Mouse (Mus musculus) embryonic facial prominence, embryonic 10.5 days (tissue): ENCODE measurements around the gene Cdh11. TPM values are rescaled to one million over a fixed set of nuclear protein-coding genes. Genes with fewer than 3 reads are reported as not detected.

Experiments
- DNase-seq: peaks from one replicate; pipeline ENCODE4 v3.0.0-alpha.2; 2017; ENCODE audit warnings: low spot score
- H3K27ac ChIP-seq: fragments of 300-500 bp; sonication (generic); replicated peaks from 2 replicates; pipeline ENCODE4 v1.5.1; 2016; ENCODE audit warnings: mild to moderate bottlenecking
- H3K27me3 ChIP-seq: fragments of 300-500 bp; sonication (generic); replicated peaks from 2 replicates; pipeline ENCODE4 v1.6.1; 2016; ENCODE audit warnings: low read depth, mild to moderate bottlenecking; ENCODE audit not compliant: poor library complexity, severe bottlenecking
- H3K36me3 ChIP-seq: fragments of 300-500 bp; sonication (generic); replicated peaks from 2 replicates; pipeline ENCODE4 v1.6.1; 2016; ENCODE audit warnings: mild to moderate bottlenecking, moderate library complexity
- H3K4me1 ChIP-seq: fragments of 300-500 bp; sonication (generic); 2 replicates; pipeline ENCODE4 v1.6.1; 2016
- H3K4me3 ChIP-seq: fragments of 300-500 bp; sonication (generic); 2 replicates; pipeline ENCODE4 v1.5.1; 2016; ENCODE audit warnings: mild to moderate bottlenecking, moderate library complexity
- H3K9me3 ChIP-seq: fragments of 300-500 bp; sonication (generic); 2 replicates; pipeline ENCODE4 v1.6.1; 2016; ENCODE audit warnings: mild to moderate bottlenecking
- whole genome bisulfite sequencing: fragments of 180-500 bp; shearing (Covaris S2); methylation state at CpG from one replicate; pipeline ENCODE4 v1.1.7; 2016; 5-methylcytosine and 5-hydroxymethylcytosine counted together
- polyA plus RNA-seq: library from polyadenylated mRNA; unstranded; fragments of >200 nt; fragmentation: Nextera tagmentation; extraction: Ambion mirVana; gene quantifications from 2 replicates; pipeline ENCODE4 v1.2.1, GENCODE M21; 2016

The Cdh11 gene
- 82.9 and 103 TPM in 2 replicates for polyA plus RNA-seq

DNA sequence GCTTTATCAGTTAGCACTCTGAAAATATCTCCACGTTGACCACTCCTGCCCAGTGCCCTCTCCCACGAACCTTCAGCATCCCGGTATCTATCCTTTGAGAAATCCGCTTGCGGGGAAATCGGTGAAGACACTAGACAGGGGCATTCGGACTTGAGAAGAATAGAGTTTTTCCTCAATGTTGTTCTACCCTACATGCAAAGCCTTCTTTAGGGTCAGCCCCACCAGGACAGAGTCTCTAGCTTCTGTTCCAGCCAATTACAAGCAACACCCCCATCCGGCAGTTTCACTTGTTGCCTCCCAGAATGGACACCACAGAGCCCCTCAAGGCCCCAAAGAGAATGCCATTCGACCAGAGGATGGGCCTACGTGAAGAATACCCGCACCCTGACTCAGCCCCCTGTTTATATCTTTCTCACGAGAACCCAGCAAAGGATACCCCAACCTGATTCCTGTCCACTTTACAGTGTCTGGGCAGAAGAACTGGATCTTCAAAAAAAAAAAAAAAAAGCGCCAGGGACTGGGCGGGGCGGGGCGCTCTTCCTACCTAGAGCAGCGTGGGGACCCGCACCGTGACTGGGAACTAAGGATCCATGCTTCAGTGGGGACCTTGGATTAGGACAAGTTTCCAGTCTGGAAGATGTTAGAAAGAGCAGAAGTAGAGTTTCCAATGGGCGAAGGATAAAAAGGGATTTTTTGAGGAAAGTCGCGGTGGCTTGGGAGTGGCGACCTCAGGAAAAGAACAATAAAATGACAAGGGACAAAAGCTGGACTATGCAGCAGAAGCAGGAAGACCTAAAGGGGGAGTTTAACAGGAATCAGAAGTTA lies at the start of gene Cdh11:
TSS of gene Cdh11 (minus strand) at position 51 of the 825 bp plus-strand sequence.
- Histone ChIP-seq H3K27me3 (peaks cover 29% of the 10 kb centered on the region), H3K4me1 (peaks cover 30% of the 10 kb centered on the region), H3K36me3 (no peaks in the 10 kb centered on the region), H3K9me3 (no peaks in the 10 kb centered on the region), H3K4me3 (peak within 1 kb of the TSS; percentile 81), H3K27ac (peak within 1 kb of the TSS; percentile 99)
- WGBS = under 1% methylated on average over 23 of the region's 23 CpGs
- peak; percentile 56 for DNase-seq

- H3K27me3 ChIP-seq = no peaks in the 10 kb centered on the region
- H3K9me3 ChIP-seq = no peaks in the 10 kb centered on the region
- DNase-seq = no peak
- H3K4me3 ChIP-seq = no peak overlapping the region
- H3K4me1 ChIP-seq = no peaks in the 10 kb centered on the region
- no peaks in the 10 kb centered on the region for H3K36me3 ChIP-seq
- H3K27ac ChIP-seq = no peak overlapping the region
- 80% methylated on average over 5 of the region's 5 CpGs for WGBS
Measured at GRCm38 (mm10) chr8:102813959-102814358, 28.5 kb upstream of the Cdh11 start.

DNA sequence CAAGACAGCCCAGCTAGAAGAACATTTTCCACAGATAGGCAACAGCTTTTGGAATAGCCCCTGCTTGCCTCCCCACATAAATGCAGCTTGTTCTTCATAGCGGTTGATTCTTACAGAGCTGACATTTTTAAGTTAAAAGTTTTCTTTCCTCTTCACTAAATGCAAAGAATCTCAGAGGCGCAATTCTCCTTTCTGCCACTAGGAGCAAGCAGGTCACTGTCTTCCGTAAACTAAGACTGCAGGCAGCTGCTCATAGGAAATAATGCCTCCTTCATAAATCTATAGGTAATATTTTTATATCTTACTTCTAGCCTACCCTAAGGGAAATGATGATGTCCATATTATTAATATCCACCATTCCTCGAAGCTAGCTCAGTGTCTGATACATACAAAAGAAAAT lies 4.9 kb upstream of the Cdh11 start:
- peak; percentile 21 for DNase-seq
- Histone ChIP-seq H3K9me3 (no peaks in the 10 kb centered on the region), H3K36me3 (no peaks in the 10 kb centered on the region), H3K27ac (no peak overlapping the region), H3K4me3 (no peak overlapping the region), H3K4me1 (peaks cover 20% of the 10 kb centered on the region), H3K27me3 (peaks cover 24% of the 10 kb centered on the region)
- 27% methylated on average over 4 of the region's 4 CpGs for WGBS

GRCm38 (mm10) chr8:102786467-102787360 lies 1.3 kb upstream of the Cdh11 start:
- Histone ChIP-seq H3K4me3 (peak overlapping the region; percentile 81), H3K27ac (peak overlapping the region; percentile 99), H3K27me3 (peaks cover 29% of the 10 kb centered on the region), H3K4me1 (peaks cover 29% of the 10 kb centered on the region), H3K9me3 (no peaks in the 10 kb centered on the region), H3K36me3 (no peaks in the 10 kb centered on the region)
- 3% methylated on average over 31 of the region's 31 CpGs for WGBS
- peak; percentile 75 for DNase-seq

DNA sequence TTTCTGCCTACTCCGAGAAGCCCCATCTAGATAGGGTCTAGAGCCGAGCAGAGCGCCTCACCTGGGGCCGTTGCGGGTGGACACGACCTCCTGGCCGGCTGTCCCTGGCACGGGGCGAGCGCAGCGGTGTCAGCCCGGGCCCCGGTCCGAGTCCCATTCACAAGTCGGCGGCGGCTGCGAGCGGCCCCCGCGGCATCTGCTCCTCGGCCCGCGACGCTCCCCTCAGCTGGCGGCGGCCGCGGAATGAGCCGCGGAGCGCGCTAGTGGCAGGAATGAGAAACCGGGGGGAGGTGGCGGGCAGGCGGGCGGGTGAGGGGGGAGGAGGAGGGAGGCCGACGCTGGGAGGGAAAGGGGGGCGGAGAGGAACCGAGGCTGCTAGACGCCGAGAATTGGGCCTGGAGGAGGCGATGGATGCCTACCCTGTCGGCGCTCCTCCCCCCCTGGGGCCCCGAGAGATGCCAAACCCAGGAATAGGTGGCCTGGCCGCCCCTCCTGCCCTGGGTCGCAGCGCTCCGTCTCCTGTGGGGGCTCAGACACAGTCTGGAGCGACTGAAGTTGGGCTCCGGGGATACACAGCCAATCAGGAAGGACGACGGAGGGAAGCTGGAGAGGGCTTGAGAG lies 497 bp downstream of the Cdh11 start:
- under 1% methylated on average over 54 of the region's 55 CpGs for WGBS
- no peaks in the 10 kb centered on the region for H3K36me3 ChIP-seq
- peaks cover 29% of the 10 kb centered on the region for H3K27me3 ChIP-seq
- peaks cover 34% of the 10 kb centered on the region for H3K4me1 ChIP-seq
- no peaks in the 10 kb centered on the region for H3K9me3 ChIP-seq
- H3K27ac ChIP-seq = peak overlapping the region; percentile 99
- peak overlapping the region; percentile 81 for H3K4me3 ChIP-seq
- DNase-seq = peak; percentile 93

GRCm38 (mm10) chr8:102783821-102784591 lies 1.4 kb downstream of the Cdh11 start:
- Histone ChIP-seq H3K4me1 (peaks cover 34% of the 10 kb centered on the region), H3K4me3 (peak overlapping the region; percentile 81), H3K27me3 (peaks cover 29% of the 10 kb centered on the region), H3K36me3 (peaks cover 7% of the 10 kb centered on the region), H3K27ac (peak overlapping the region; percentile 99), H3K9me3 (no peaks in the 10 kb centered on the region)
- under 1% methylated on average over 42 of the region's 42 CpGs for WGBS
- DNase-seq = peak; percentile 70

GRCm38 (mm10) chr8:102782707-102783489 lies 2.5 kb downstream of the Cdh11 start:
- peak overlapping the region; percentile 99 for H3K27ac ChIP-seq

GRCm38 (mm10) chr8:102780899-102781298 lies 4.5 kb downstream of the Cdh11 start:
- H3K4me1 ChIP-seq = peaks cover 25% of the 10 kb centered on the region
- H3K36me3 ChIP-seq = peaks cover 38% of the 10 kb centered on the region
- peak overlapping the region; percentile 72 for H3K27ac ChIP-seq
- 2% methylated on average over 12 of the region's 12 CpGs for WGBS
- DNase-seq = peak; percentile 86
- no peaks in the 10 kb centered on the region for H3K9me3 ChIP-seq
- peak overlapping the region; percentile 81 for H3K4me3 ChIP-seq
- peaks cover 4% of the 10 kb centered on the region; the same call in 1 of the 2 replicates for H3K27me3 ChIP-seq

More at GRCm38 (mm10) chr8:102782707-102783489, 2.5 kb downstream of the Cdh11 start:
- Histone ChIP-seq H3K9me3 (no peaks in the 10 kb centered on the region), H3K4me3 (peak overlapping the region; percentile 81), H3K27me3 (peaks cover 20% of the 10 kb centered on the region), H3K36me3 (peaks cover 18% of the 10 kb centered on the region), H3K4me1 (peaks cover 37% of the 10 kb centered on the region)
- WGBS = 2% methylated on average over 11 of the region's 11 CpGs
- peak; percentile 30 for DNase-seq

DNA sequence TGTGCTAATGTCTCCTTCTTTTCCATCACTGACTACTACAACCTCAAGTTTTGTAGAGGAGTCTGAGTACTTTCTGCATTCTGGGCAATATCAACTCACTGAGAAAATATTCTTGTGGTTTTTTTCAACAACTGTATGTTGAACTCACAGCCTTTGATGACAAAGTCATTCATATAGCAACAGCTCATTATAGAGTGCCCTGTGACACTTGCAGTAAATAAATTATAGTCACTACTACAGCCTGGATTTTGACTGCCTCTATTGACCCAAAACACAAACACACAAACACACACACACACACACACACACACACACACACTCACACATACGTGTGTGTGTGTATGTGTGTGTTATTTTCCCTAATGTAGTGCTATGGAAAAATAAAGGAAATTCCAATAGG lies 10.8 kb downstream of the Cdh11 start:
- peaks cover 91% of the 10 kb centered on the region for H3K36me3 ChIP-seq
- H3K9me3 ChIP-seq = no peaks in the 10 kb centered on the region
- 91% methylated on average over 1 of the region's 1 CpGs for WGBS
- peaks cover 5% of the 10 kb centered on the region for H3K4me1 ChIP-seq
- no peak overlapping the region for H3K4me3 ChIP-seq
- no peaks in the 10 kb centered on the region for H3K27me3 ChIP-seq
- no peak overlapping the region for H3K27ac ChIP-seq
- DNase-seq = no peak

- no peak for DNase-seq
- Histone ChIP-seq H3K9me3 (no peaks in the 10 kb centered on the region), H3K36me3 (peaks cover 59% of the 10 kb centered on the region), H3K4me3 (no peak overlapping the region), H3K27me3 (no peaks in the 10 kb centered on the region), H3K27ac (no peak overlapping the region), H3K4me1 (peaks cover 8% of the 10 kb centered on the region; the same call in 1 of the 2 replicates)
- 90% methylated on average over 2 of the region's 2 CpGs for WGBS
Measured at GRCm38 (mm10) chr8:102771456-102771855, 14.0 kb downstream of the Cdh11 start.

- H3K36me3 ChIP-seq = peaks cover 46% of the 10 kb centered on the region
- no peak for DNase-seq
Measured at GRCm38 (mm10) chr8:102753839-102754238, 31.6 kb downstream of the Cdh11 start.

More at GRCm38 (mm10) chr8:102753839-102754238, 31.6 kb downstream of the Cdh11 start:
- H3K9me3 ChIP-seq = no peaks in the 10 kb centered on the region
- no peaks in the 10 kb centered on the region for H3K27me3 ChIP-seq
- H3K4me1 ChIP-seq = 0 out of 2 replicates have a peak, but pooled peaks cover 3% of the 10 kb centered on the region
- no peak overlapping the region for H3K27ac ChIP-seq
- WGBS = 91% methylated on average over 5 of the region's 5 CpGs
- H3K4me3 ChIP-seq = no peak overlapping the region
